Mouse (Mus musculus) ES-Bruce4 (cell line): ENCODE measurements around the gene Adamts3.

ENCODE experiments used
- CTCF ChIP-seq: IDR thresholded peaks from one replicate; pipeline ENCODE4 v1.8.1; 2011; ENCODE audit warnings: low read depth, low read length
- EP300 ChIP-seq: IDR thresholded peaks from 2 replicates; pipeline ENCODE4 v1.6.1; 2011; ENCODE audit warnings: low read depth, low read length; ENCODE audit not compliant: insufficient read depth
- POLR2A ChIP-seq: IDR thresholded peaks from one replicate; pipeline ENCODE4 v1.8.1; 2011; ENCODE audit warnings: low read length; ENCODE audit not compliant: insufficient read depth

DNA sequence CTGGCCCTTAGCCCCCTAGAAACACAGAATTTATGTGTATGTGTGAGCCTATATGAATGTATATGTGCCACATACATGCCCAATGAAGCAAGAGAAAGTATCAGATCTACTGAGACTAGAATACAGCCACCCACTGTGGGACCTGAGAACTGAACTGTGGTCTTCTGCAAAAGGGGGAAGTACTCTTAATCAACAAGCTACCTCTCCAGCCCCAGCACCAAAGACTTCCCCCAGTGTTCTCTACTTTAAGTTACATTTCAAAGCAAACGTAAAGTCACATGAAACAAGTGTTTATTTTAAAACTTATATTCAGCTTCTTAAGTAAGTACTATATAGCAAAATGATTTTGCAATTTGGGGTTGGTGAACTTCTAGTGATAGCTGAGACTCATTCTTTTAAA is 62.0 kb downstream of the Adamts3 start:
- no peak for TF ChIP-seq POLR2A
- no peak for TF ChIP-seq EP300
- no peak for TF ChIP-seq CTCF
